Mouse (Mus musculus) embryo, embryonic 10 days (tissue): ENCODE measurements at regions not wholly inside any gene's neighbourhood (a gene's known extent, or its start where the extent isn't known, plus 50 kb on each side); places are given as distances from the start of the nearest gene placed in this dataset.

Experiments used
- DNase-seq: peaks from one replicate; pipeline ENCODE4 v3.0.0-alpha.2; 2015; ENCODE audit warnings: low spot score

- no peak for DNase-seq
Observed at GRCm38 (mm10) chr11:64369516-64369915, 65.6 kb upstream of the Hs3st3a1 start.

- DNase-seq, result peak; percentile 51
Observed at GRCm38 (mm10) chr11:64335456-64335855, 99.7 kb upstream of the Hs3st3a1 start.

- DNase-seq, result no peak
Observed at GRCm38 (mm10) chr11:64332406-64332805, 102.7 kb upstream of the Hs3st3a1 start.

GRCm38 (mm10) chr11:64331811-64332210 lies 103.3 kb upstream of the Hs3st3a1 start:
- no peak for DNase-seq

GRCm38 (mm10) chr11:64329129-64329528 lies 106.0 kb upstream of the Hs3st3a1 start:
- no peak for DNase-seq

- no peak for DNase-seq
Observed at GRCm38 (mm10) chr11:64327771-64328170, 107.4 kb upstream of the Hs3st3a1 start.

- no peak for DNase-seq
Observed at GRCm38 (mm10) chr11:64326646-64327045, 108.5 kb upstream of the Hs3st3a1 start.

GRCm38 (mm10) chr11:64321900-64322425 lies 113.2 kb upstream of the Hs3st3a1 start:
- no peak for DNase-seq

GRCm38 (mm10) chr11:64317458-64317857 lies 117.7 kb upstream of the Hs3st3a1 start:
- no peak for DNase-seq

GRCm38 (mm10) chr11:64314997-64315396 lies 120.1 kb upstream of the Hs3st3a1 start:
- no peak for DNase-seq

GRCm38 (mm10) chr11:64313241-64313640 lies 121.9 kb upstream of the Hs3st3a1 start:
- DNase-seq, result no peak

- DNase-seq, result no peak
Observed at GRCm38 (mm10) chr11:64309881-64310280, 125.3 kb upstream of the Hs3st3a1 start.

GRCm38 (mm10) chr11:64297825-64298224 lies 137.3 kb upstream of the Hs3st3a1 start:
- DNase-seq, result no peak

GRCm38 (mm10) chr11:64288236-64288635 lies 146.9 kb upstream of the Hs3st3a1 start:
- DNase-seq, result no peak

- DNase-seq, result no peak
Observed at GRCm38 (mm10) chr11:64287499-64287898, 147.6 kb upstream of the Hs3st3a1 start.

- DNase-seq, result no peak
Observed at GRCm38 (mm10) chr11:64281781-64282180, 153.4 kb upstream of the Hs3st3a1 start.

- DNase-seq, result peak; percentile 60
Observed at GRCm38 (mm10) chr11:64278259-64279003, 156.7 kb upstream of the Hs3st3a1 start.

GRCm38 (mm10) chr11:64273726-64274125 lies 161.4 kb upstream of the Hs3st3a1 start:
- no peak for DNase-seq

- no peak for DNase-seq
Observed at GRCm38 (mm10) chr11:64273214-64273613, 161.9 kb upstream of the Hs3st3a1 start.

- DNase-seq, result no peak
Observed at GRCm38 (mm10) chr11:64268121-64268520, 167.0 kb upstream of the Hs3st3a1 start.

- DNase-seq, result no peak
Observed at GRCm38 (mm10) chr11:64267547-64267946, 167.6 kb upstream of the Hs3st3a1 start.

GRCm38 (mm10) chr11:64253517-64254385 lies 174.5 kb upstream of the Cox10 start:
- no peak for DNase-seq

GRCm38 (mm10) chr11:64236873-64237272 lies 157.6 kb upstream of the Cox10 start:
- DNase-seq, result no peak
